Mouse (Mus musculus): ENCODE measurements at regions not wholly inside any gene's neighbourhood (a gene's known extent, or its start where the extent isn't known, plus 50 kb on each side); places are given as distances from the start of the nearest gene placed in this dataset.

DNA sequence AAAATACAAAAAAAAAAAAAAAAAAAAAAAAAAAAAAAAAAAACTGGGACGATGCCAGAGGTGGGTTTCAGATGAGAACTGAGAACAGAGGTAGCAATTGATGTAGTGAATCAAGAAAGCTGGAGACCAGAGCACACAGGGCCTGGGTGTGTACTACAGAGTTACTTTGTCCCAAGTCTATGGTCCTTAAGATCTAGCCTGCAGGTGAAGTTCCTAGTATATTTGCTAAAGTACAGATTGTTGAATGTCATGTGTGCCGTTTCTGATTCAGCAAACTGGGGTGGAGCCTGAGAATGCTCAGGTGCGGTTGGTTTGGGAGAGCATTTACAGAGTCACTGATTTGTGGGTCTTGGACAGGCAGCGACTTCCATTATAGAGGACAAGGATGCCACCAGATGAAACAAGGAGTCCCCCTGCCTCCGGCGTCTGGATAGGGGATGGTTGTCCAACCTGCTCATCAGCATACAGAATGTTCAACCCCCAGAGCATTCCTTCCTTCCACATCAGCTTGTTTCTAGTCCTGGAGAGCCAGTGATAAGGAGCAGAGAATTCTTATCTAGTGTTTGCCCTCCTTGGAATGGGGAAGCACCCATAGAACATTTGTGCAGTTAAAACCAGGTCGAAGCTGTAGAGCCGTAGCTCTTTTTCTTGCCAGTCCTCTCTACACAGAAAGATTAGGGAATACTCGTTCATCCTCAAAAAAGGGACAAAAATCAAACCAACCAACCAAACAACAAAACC, 122.5 kb upstream of the Ttc29 start:
- H3K4me1 ChIP-seq (ENCODE audit: control insufficient read depth, insufficient read depth, low read length): no peaks in the 10 kb centered on the region
- H3K27me3 ChIP-seq (ENCODE audit: control insufficient read depth, insufficient read depth, low read length): no peaks in the 10 kb centered on the region
- ATAC-seq (replicated peaks; ENCODE audit: extremely low read depth, insufficient read depth, low FRiP score): no peak
- WGBS: 50% methylated on average over 9 of the region's 9 CpGs
- H3K27ac ChIP-seq (ENCODE audit: low read length): no peak overlapping the region
- H3K4me3 ChIP-seq (ENCODE audit: low read length): no peak overlapping the region
- H3K9me3 ChIP-seq (replicated peaks; ENCODE audit: control insufficient read depth, low read length): no peaks in the 10 kb centered on the region
- H3K4me2 ChIP-seq (ENCODE audit: low read depth, low read length): no peak overlapping the region
- no peak overlapping the region for H3K9ac ChIP-seq (ENCODE audit: low read length)
- H3K36me3 ChIP-seq (ENCODE audit: control insufficient read depth, insufficient read depth): no peaks in the 10 kb centered on the region

DNA sequence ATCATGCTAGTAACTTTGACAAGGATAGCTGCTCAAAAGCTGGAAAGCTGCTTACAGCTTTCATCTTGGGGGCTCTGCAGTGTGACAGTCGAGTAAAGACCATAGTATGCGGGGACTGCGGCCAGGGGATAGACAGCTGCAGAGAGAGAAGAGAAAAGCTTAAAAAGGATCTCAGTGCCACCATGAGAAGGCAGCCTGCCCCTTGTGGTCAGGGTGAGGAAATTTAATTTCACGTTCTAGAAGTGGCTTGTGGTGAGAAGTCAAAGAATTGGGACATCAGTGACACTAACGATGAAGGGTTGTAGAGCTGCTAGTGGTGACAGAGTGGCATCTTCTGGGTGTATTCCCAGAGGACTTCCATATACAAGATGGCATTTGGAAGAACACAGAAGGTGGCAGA, 116.7 kb upstream of the Ttc29 start:
- H3K36me3 ChIP-seq (ENCODE audit: control insufficient read depth, insufficient read depth): no peaks in the 10 kb centered on the region
- no peak overlapping the region for H3K9ac ChIP-seq (ENCODE audit: low read length)
- H3K4me1 ChIP-seq (ENCODE audit: control insufficient read depth, insufficient read depth, low read length): no peaks in the 10 kb centered on the region
- H3K4me2 ChIP-seq (ENCODE audit: low read depth, low read length): no peak overlapping the region
- no peaks in the 10 kb centered on the region for H3K9me3 ChIP-seq (replicated peaks; ENCODE audit: control insufficient read depth, low read length)
- H3K27me3 ChIP-seq (ENCODE audit: control insufficient read depth, insufficient read depth, low read length): no peaks in the 10 kb centered on the region
- no peak overlapping the region for H3K27ac ChIP-seq (ENCODE audit: low read length)
- 51% methylated on average over 5 of the region's 5 CpGs for WGBS
- no peak for ATAC-seq (replicated peaks; ENCODE audit: extremely low read depth, insufficient read depth, low FRiP score)
- no peak overlapping the region for H3K4me3 ChIP-seq (ENCODE audit: low read length)

DNA sequence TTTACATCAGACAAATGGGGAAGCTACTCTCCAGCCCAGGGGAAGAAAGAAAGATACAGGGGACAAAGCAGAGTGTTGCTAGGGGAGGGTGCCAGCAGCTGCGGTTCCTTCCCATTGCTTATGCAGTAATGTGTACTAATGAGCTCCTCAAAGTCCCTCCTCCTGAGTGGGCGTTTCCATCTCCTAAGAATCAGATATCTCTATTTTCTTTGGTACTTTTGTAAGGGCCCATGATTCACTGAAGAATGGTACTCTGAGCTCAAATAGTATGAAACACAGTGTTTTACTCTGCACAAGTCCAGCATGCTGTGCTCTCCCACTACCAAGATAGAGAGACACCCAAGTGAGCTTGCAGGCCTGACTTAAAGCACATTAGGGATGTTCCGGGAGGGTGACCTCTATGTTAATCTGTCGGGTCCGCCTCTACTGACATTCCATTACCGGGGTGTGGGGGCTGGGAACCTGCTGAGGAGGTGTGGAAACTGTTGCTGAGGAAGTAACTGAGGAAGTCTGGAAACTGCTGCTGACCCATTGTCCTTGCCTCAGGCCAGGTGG, 114.8 kb upstream of the Ttc29 start:
- Histone ChIP-seq H3K4me3 (ENCODE audit: low read length) (no peak overlapping the region), H3K36me3 (ENCODE audit: control insufficient read depth, insufficient read depth) (no peaks in the 10 kb centered on the region), H3K4me2 (ENCODE audit: low read depth, low read length) (no peak overlapping the region), H3K9me3 (replicated peaks; ENCODE audit: control insufficient read depth, low read length) (no peaks in the 10 kb centered on the region), H3K4me1 (ENCODE audit: control insufficient read depth, insufficient read depth, low read length) (no peaks in the 10 kb centered on the region), H3K27me3 (ENCODE audit: control insufficient read depth, insufficient read depth, low read length) (no peaks in the 10 kb centered on the region), H3K27ac (ENCODE audit: low read length) (no peak overlapping the region), H3K9ac (ENCODE audit: low read length) (no peak overlapping the region)
- no peak for ATAC-seq (replicated peaks; ENCODE audit: extremely low read depth, insufficient read depth, low FRiP score)
- 44% methylated on average over 6 of the region's 6 CpGs for WGBS

DNA sequence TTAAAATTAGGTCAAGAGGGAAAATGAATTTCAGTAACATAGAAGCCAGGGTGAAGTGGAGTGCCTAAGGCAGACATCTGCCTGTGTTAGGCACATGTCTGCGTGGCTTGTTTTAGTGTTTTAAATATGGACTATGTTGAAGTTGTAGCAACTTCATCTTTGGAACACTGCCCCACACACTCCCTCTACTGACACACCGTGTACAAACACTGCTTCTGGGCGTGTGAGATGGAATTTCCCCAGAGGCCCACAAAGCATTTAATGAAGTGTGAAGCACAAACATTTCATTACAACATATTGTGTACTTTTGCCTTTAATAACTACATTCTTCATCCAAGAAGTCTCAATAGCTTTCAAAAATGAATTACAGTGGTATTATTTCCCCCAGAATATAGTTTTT, 114.0 kb upstream of the Ttc29 start:
- Histone ChIP-seq H3K36me3 (ENCODE audit: control insufficient read depth, insufficient read depth) (no peaks in the 10 kb centered on the region), H3K4me3 (ENCODE audit: low read length) (no peak overlapping the region), H3K9ac (ENCODE audit: low read length) (no peak overlapping the region), H3K4me1 (ENCODE audit: control insufficient read depth, insufficient read depth, low read length) (no peaks in the 10 kb centered on the region), H3K9me3 (replicated peaks; ENCODE audit: control insufficient read depth, low read length) (no peaks in the 10 kb centered on the region), H3K4me2 (ENCODE audit: low read depth, low read length) (no peak overlapping the region), H3K27me3 (ENCODE audit: control insufficient read depth, insufficient read depth, low read length) (no peaks in the 10 kb centered on the region), H3K27ac (ENCODE audit: low read length) (no peak overlapping the region)
- no peak for ATAC-seq (replicated peaks; ENCODE audit: extremely low read depth, insufficient read depth, low FRiP score)
- WGBS: 60% methylated on average over 3 of the region's 3 CpGs

DNA sequence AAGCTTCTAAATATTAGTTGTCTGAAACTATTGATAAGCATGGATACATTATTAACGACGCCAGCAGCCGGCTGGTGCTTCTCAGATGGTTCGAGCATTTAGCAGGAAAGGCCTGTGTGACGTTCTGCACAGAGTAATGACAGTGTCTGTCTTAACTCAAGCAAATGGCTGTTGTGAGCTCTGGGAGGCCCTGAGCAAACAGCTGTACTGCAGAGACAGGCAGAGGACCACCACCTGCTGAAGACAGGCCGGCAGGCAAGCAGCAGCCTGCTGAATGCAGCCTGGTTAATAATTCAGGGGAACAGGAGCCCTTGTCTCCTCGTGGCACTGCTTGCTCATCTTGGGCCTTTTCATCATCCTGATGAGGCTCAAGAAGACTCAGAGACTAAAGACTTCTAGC, 105.8 kb upstream of the Ttc29 start:
- Histone ChIP-seq H3K9ac (ENCODE audit: low read length) (no peak overlapping the region), H3K27me3 (ENCODE audit: control insufficient read depth, insufficient read depth, low read length) (no peaks in the 10 kb centered on the region), H3K4me2 (ENCODE audit: low read depth, low read length) (no peak overlapping the region), H3K9me3 (replicated peaks; ENCODE audit: control insufficient read depth, low read length) (no peaks in the 10 kb centered on the region), H3K36me3 (ENCODE audit: control insufficient read depth, insufficient read depth) (no peaks in the 10 kb centered on the region), H3K4me3 (ENCODE audit: low read length) (no peak overlapping the region), H3K27ac (ENCODE audit: low read length) (no peak overlapping the region), H3K4me1 (ENCODE audit: control insufficient read depth, insufficient read depth, low read length) (no peaks in the 10 kb centered on the region)
- no peak for ATAC-seq (replicated peaks; ENCODE audit: extremely low read depth, insufficient read depth, low FRiP score)
- 48% methylated on average over 7 of the region's 7 CpGs for WGBS

DNA sequence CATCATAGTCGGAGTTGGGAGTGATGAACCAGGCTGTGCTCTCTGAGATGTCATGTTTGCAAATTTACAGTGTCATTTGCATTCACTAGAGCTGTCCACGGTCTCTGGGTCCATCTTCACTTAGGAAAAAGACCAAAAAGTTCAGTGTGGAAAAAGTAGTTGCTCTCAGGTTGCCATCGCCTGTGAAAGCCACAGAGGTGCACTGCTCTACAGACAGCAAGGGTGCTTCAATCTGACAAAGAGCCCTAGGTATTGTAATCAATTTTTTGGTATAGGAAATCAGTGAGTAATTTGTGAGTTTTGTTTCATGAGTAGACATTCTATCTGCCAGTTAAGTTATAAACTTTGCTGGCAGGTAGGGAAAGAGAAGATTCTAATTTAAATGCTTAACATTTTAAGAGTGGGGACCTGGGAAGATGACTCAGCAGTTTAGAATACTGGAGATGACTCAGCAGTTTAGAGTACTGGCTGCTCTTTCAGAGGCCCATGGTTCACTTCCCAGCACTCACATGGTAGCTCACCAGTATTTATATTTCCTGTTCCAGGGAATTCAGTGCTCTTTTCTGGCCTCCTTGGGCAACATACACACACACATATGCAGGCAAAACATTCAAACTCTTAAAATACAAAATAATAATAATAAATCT, 103.0 kb upstream of the Ttc29 start:
- Histone ChIP-seq H3K27ac (ENCODE audit: low read length) (no peak overlapping the region), H3K4me2 (ENCODE audit: low read depth, low read length) (no peak overlapping the region), H3K36me3 (ENCODE audit: control insufficient read depth, insufficient read depth) (no peaks in the 10 kb centered on the region), H3K27me3 (ENCODE audit: control insufficient read depth, insufficient read depth, low read length) (no peaks in the 10 kb centered on the region), H3K9ac (ENCODE audit: low read length) (no peak overlapping the region), H3K4me1 (ENCODE audit: control insufficient read depth, insufficient read depth, low read length) (no peaks in the 10 kb centered on the region), H3K9me3 (replicated peaks; ENCODE audit: control insufficient read depth, low read length) (no peaks in the 10 kb centered on the region), H3K4me3 (ENCODE audit: low read length) (no peak overlapping the region)
- 76% methylated on average over 3 of the region's 3 CpGs for WGBS
- no peak for ATAC-seq (replicated peaks; ENCODE audit: extremely low read depth, insufficient read depth, low FRiP score)

DNA sequence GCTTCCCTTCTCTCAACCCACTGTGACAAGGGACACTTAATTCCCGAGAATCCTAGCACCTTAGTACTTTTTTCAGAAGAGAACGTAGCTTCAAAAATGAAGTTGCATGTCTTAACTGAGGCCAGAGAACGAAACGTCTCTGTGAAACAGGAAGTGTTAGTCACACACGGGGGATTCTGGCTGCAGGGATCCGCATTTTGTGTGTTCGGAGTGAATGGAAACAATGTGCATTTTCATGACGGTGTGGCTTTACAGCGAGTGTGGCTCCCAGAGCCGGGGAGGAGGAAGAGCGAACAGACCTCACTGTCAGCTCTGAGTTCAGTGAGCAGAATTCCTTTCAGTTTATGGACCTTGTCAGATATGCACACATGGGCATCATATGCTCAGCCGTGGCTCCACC, 100.0 kb upstream of the Ttc29 start:
- Histone ChIP-seq H3K4me2 (ENCODE audit: low read depth, low read length) (peak overlapping the region; percentile 37), H3K9ac (ENCODE audit: low read length) (no peak overlapping the region), H3K27ac (ENCODE audit: low read length) (no peak overlapping the region), H3K36me3 (ENCODE audit: control insufficient read depth, insufficient read depth) (no peaks in the 10 kb centered on the region), H3K9me3 (replicated peaks; ENCODE audit: control insufficient read depth, low read length) (no peaks in the 10 kb centered on the region), H3K27me3 (ENCODE audit: control insufficient read depth, insufficient read depth, low read length) (no peaks in the 10 kb centered on the region), H3K4me3 (ENCODE audit: low read length) (no peak overlapping the region), H3K4me1 (ENCODE audit: control insufficient read depth, insufficient read depth, low read length) (no peaks in the 10 kb centered on the region)
- ATAC-seq (replicated peaks; ENCODE audit: extremely low read depth, insufficient read depth, low FRiP score): no peak
- 48% methylated on average over 12 of the region's 12 CpGs for WGBS

DNA sequence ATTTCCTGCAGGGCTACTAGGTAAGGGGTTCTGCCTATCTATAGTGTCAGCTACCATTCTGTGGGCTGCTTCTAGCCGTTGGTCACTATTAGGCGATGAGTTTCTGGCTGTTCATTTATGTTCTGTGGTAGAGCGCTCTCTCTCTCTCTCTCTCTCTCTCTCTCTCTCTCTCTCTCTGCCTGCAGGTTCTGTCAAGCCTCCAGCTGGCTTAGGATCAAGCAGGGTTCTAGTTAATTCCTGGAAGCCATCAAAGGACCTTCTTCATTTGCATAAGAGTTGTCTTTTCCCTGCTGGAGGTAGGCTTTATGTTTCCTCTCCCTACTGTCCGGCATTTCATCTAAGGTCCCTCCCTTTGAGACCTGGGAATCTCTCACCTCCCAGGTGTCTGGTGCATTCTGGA, 98.6 kb upstream of the Ttc29 start:
- no peak for ATAC-seq (replicated peaks; ENCODE audit: extremely low read depth, insufficient read depth, low FRiP score)
- H3K9me3 ChIP-seq (replicated peaks; ENCODE audit: control insufficient read depth, low read length): no peaks in the 10 kb centered on the region
- H3K27me3 ChIP-seq (ENCODE audit: control insufficient read depth, insufficient read depth, low read length): no peaks in the 10 kb centered on the region
- WGBS: 36% methylated on average over 4 of the region's 4 CpGs
- H3K4me2 ChIP-seq (ENCODE audit: low read depth, low read length): no peak overlapping the region
- H3K27ac ChIP-seq (ENCODE audit: low read length): no peak overlapping the region
- no peaks in the 10 kb centered on the region for H3K4me1 ChIP-seq (ENCODE audit: control insufficient read depth, insufficient read depth, low read length)
- no peaks in the 10 kb centered on the region for H3K36me3 ChIP-seq (ENCODE audit: control insufficient read depth, insufficient read depth)
- H3K4me3 ChIP-seq (ENCODE audit: low read length): no peak overlapping the region
- H3K9ac ChIP-seq (ENCODE audit: low read length): no peak overlapping the region

DNA sequence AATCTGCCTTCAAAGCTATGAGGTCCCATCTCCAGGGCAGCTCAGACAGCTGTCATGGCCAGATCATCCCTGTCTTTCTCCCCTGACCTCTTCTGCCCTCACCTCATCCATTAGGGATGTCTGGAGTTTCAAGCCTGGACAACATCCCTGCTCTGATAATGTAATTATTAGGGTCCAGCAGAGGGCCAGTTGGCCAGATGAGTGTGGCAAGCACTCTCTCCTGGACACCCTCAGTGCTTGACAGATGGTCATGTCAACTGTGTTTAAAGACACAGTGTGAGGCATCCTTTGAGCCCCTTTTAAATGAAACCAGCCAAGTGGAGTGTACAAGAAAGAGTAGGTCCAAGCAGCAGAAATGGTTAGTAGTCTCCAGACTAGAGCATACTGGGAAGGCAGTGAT, 95.9 kb upstream of the Ttc29 start:
- Histone ChIP-seq H3K36me3 (ENCODE audit: control insufficient read depth, insufficient read depth) (no peaks in the 10 kb centered on the region), H3K4me3 (ENCODE audit: low read length) (no peak overlapping the region), H3K27ac (ENCODE audit: low read length) (no peak overlapping the region), H3K9ac (ENCODE audit: low read length) (no peak overlapping the region), H3K27me3 (ENCODE audit: control insufficient read depth, insufficient read depth, low read length) (no peaks in the 10 kb centered on the region), H3K4me1 (ENCODE audit: control insufficient read depth, insufficient read depth, low read length) (no peaks in the 10 kb centered on the region), H3K4me2 (ENCODE audit: low read depth, low read length) (no peak overlapping the region), H3K9me3 (replicated peaks; ENCODE audit: control insufficient read depth, low read length) (no peaks in the 10 kb centered on the region)
- ATAC-seq (replicated peaks; ENCODE audit: extremely low read depth, insufficient read depth, low FRiP score): no peak
